Mouse (Mus musculus) megakaryocyte progenitor cell, adult 5-6 weeks (primary cell): ENCODE data around the gene Hnrnpa0. TPM values are rescaled to one million over a fixed set of nuclear protein-coding genes. Genes with fewer than 3 reads are reported as not detected.
A peak's percentile ranks its signal among the peaks of the same experiment; 100 is the strongest.
"Not testable (repeated sequence)": the region's sequence is repeated elsewhere in the genome, so short reads cannot be mapped to it uniquely, and the experiment has no call there.

ENCODE experiments used
- ATAC-seq: replicated peaks from 2 replicates; pipeline ENCODE4 v1.8.0; 2016; ENCODE audit warnings: mild to moderate bottlenecking, moderate TSS enrichment, inconsistent platforms; ENCODE audit not compliant: poor library complexity
- total RNA-seq, 2 experiments: library from RNA; stranded (forward) in 1 of 2; stranded (reverse) in 1 of 2; fragments of 157-497, 149-512 nt in 1 of 2; fragments of 200-1000 nt in 1 of 2; gene quantifications; 2 replicates each; pipeline versions ENCODE4 v1.2.3 to v1.2.4; 2015 to 2017

Gene Hnrnpa0
- total RNA-seq (2015) (151 and 162 TPM in 2 replicates), total RNA-seq (2017) (82.5 and 95.8 TPM in 2 replicates)

GRCm38 (mm10) chr13:58128396-58128767, at the start of gene Hnrnpa0:
Gene Hnrnpa0, minus strand, starts transcription at chr13:58128556.
- ATAC-seq = peak; percentile 67

GRCm38 (mm10) chr13:58177511-58178208, 49.3 kb upstream of the Hnrnpa0 start:
- no peak for ATAC-seq

- no peak for ATAC-seq
Observed at GRCm38 (mm10) chr13:58176105-58176504, 47.7 kb upstream of the Hnrnpa0 start.

- peak; percentile 42 for ATAC-seq
Observed at GRCm38 (mm10) chr13:58168119-58168518, 39.8 kb upstream of the Hnrnpa0 start.

GRCm38 (mm10) chr13:58163343-58163742, 35.0 kb upstream of the Hnrnpa0 start:
- no peak for ATAC-seq

- ATAC-seq = no peak
Observed at GRCm38 (mm10) chr13:58160761-58161160, 32.4 kb upstream of the Hnrnpa0 start.

- peak; percentile 86 for ATAC-seq
Observed at GRCm38 (mm10) chr13:58158099-58158912, 29.9 kb upstream of the Hnrnpa0 start.

- ATAC-seq = peak; percentile 80
Observed at GRCm38 (mm10) chr13:58157447-58158098, 29.2 kb upstream of the Hnrnpa0 start, which contains the start of gene Idnk. Gene Idnk, plus strand, starts transcription at chr13:58157649.

- ATAC-seq = no peak
Observed at GRCm38 (mm10) chr13:58157036-58157435, 28.7 kb upstream of the Hnrnpa0 start.

- peak; percentile 21; the same call in 1 of the 2 replicates for ATAC-seq
Observed at GRCm38 (mm10) chr13:58156031-58156430, 27.7 kb upstream of the Hnrnpa0 start.

- no peak for ATAC-seq
Observed at GRCm38 (mm10) chr13:58150442-58150841, 22.1 kb upstream of the Hnrnpa0 start.

GRCm38 (mm10) chr13:58149629-58150028, 21.3 kb upstream of the Hnrnpa0 start:
- no peak for ATAC-seq

- peak; percentile 71 for ATAC-seq
Observed at GRCm38 (mm10) chr13:58149033-58149558, 20.7 kb upstream of the Hnrnpa0 start.

- ATAC-seq = peak; percentile 92
Observed at GRCm38 (mm10) chr13:58148256-58148831, 20.0 kb upstream of the Hnrnpa0 start.

GRCm38 (mm10) chr13:58147760-58148159, 19.4 kb upstream of the Hnrnpa0 start:
- ATAC-seq = no peak

GRCm38 (mm10) chr13:58146603-58147002, 18.2 kb upstream of the Hnrnpa0 start:
- ATAC-seq = not testable (repeated sequence)

GRCm38 (mm10) chr13:58131692-58132091, 3.3 kb upstream of the Hnrnpa0 start:
- no peak for ATAC-seq

GRCm38 (mm10) chr13:58129687-58130246, 1.4 kb upstream of the Hnrnpa0 start:
- no peak; the same call in 1 of the 2 replicates for ATAC-seq

GRCm38 (mm10) chr13:58128768-58129671, 664 bp upstream of the Hnrnpa0 start:
- peak; percentile 77 for ATAC-seq
